Mouse (Mus musculus) limb, embryonic 11.5 days (tissue): Measurements from ENCODE around the gene Paqr7. TPM values are rescaled to one million over a fixed set of nuclear protein-coding genes. Genes with fewer than 3 reads are reported as not detected.
A peak's percentile ranks its signal among the peaks of the same experiment; 100 is the strongest.

Experiments used
- ATAC-seq: fragments of 200-750 bp; cut with Nextera tagmentation; 2 replicates; pipeline ENCODE4 v1.8.0; 2017; ENCODE audit warnings: low read depth; ENCODE audit not compliant: insufficient number of reproducible peaks, low FRiP score, low TSS enrichment
- DNase-seq: peaks from one replicate; pipeline ENCODE4 v3.0.0-alpha.2; 2015; ENCODE audit warnings: low spot score
- H3K27ac ChIP-seq: fragments of 300-500 bp; sonication (generic); replicated peaks from 2 replicates; pipeline ENCODE4 v1.5.1; 2014; ENCODE audit warnings: low read depth, mild to moderate bottlenecking, low read length
- H3K27me3 ChIP-seq: fragments of 300-500 bp; sonication (generic); 2 replicates; pipeline ENCODE4 v1.6.1; 2014; ENCODE audit warnings: mild to moderate bottlenecking, low read length, mixed read lengths; ENCODE audit not compliant: control insufficient read depth, insufficient read depth
- H3K36me3 ChIP-seq: fragments of 300-500 bp; sonication (generic); 2 replicates; pipeline ENCODE4 v1.6.1; 2014; ENCODE audit warnings: mild to moderate bottlenecking, low read length, moderate library complexity, mixed read lengths; ENCODE audit not compliant: control insufficient read depth, insufficient read depth
- H3K4me1 ChIP-seq: fragments of 300-500 bp; sonication (generic); 2 replicates; pipeline ENCODE4 v1.6.1; 2014; ENCODE audit warnings: low read length, mixed read lengths; ENCODE audit not compliant: control insufficient read depth, insufficient read depth
- H3K4me2 ChIP-seq: fragments of 300-500 bp; sonication (generic); 2 replicates; pipeline ENCODE4 v1.6.1; 2014; ENCODE audit warnings: low read depth, mild to moderate bottlenecking, moderate library complexity; ENCODE audit not compliant: severe bottlenecking
- H3K4me3 ChIP-seq: fragments of 300-500 bp; sonication (generic); 2 replicates; pipeline ENCODE4 v1.5.1; 2014; ENCODE audit warnings: low read depth, low read length
- H3K9ac ChIP-seq: fragments of 300-500 bp; sonication (generic); 2 replicates; pipeline ENCODE4 v1.6.1; 2014; ENCODE audit warnings: mild to moderate bottlenecking, low read length
- H3K9me3 ChIP-seq: fragments of 300-500 bp; sonication (generic); 2 replicates; pipeline ENCODE4 v1.6.1; 2016; ENCODE audit warnings: low read length; ENCODE audit not compliant: control insufficient read depth
- WGBS: fragments of 180-500 bp; shearing (Covaris S2); extraction: QIAGEN DNeasy Blood & Tissue Kit; methylation state at CpG from one replicate; pipeline ENCODE4 v1.1.7; 2014; 5-methylcytosine and 5-hydroxymethylcytosine counted together
- polyA plus RNA-seq: library from polyadenylated mRNA; unstranded; fragments of >200 nt; fragmentation: Nextera tagmentation; extraction: Ambion mirVana; gene quantifications from 2 replicates; pipeline ENCODE4 v1.2.1, GENCODE M21; 2014

The Paqr7 gene
- polyA plus RNA-seq, 1 experiment from 2014 or later, result 0.88 TPM

GRCm38 (mm10) chr4:134468578-134469266 is 27.8 kb upstream of the Paqr7 start:
- Histone ChIP-seq H3K27me3 (no peaks in the 10 kb centered on the region), H3K9ac (peak overlapping the region; percentile 96), H3K4me3 (peak overlapping the region; percentile 91), H3K27ac (peak overlapping the region; percentile 88), H3K4me2 (peak overlapping the region; percentile 86), H3K4me1 (peaks cover 3% of the 10 kb centered on the region; the same call in 1 of the 2 replicates), H3K36me3 (peaks cover 15% of the 10 kb centered on the region), H3K9me3 (no peaks in the 10 kb centered on the region)
- peak; percentile 83 for ATAC-seq
- under 1% methylated on average over 68 of the region's 68 CpGs for WGBS
- DNase-seq, result peak; percentile 96

- Histone ChIP-seq H3K27me3 (no peaks in the 10 kb centered on the region), H3K4me1 (peaks cover 3% of the 10 kb centered on the region; the same call in 1 of the 2 replicates), H3K9me3 (no peaks in the 10 kb centered on the region), H3K9ac (peak overlapping the region; percentile 96), H3K4me3 (peak overlapping the region; percentile 91), H3K36me3 (peaks cover 17% of the 10 kb centered on the region), H3K4me2 (peak overlapping the region; percentile 86), H3K27ac (no peak overlapping the region)
- 33% methylated on average over 6 of the region's 6 CpGs for WGBS
- ATAC-seq (no peak), DNase-seq (no peak)
Observed at GRCm38 (mm10) chr4:134469341-134469796, 27.1 kb upstream of the Paqr7 start.

- peaks cover 22% of the 10 kb centered on the region for H3K36me3 ChIP-seq
- peak overlapping the region; percentile 91 for H3K4me3 ChIP-seq
- H3K4me2 ChIP-seq, result peak overlapping the region; percentile 86; the same call in 1 of the 2 replicates
- no peak overlapping the region for H3K9ac ChIP-seq
- peaks cover 3% of the 10 kb centered on the region; the same call in 1 of the 2 replicates for H3K4me1 ChIP-seq
- no peak for ATAC-seq
- no peak for DNase-seq
- no peaks in the 10 kb centered on the region for H3K27me3 ChIP-seq
- H3K27ac ChIP-seq, result no peak overlapping the region
- 87% methylated on average over 3 of the region's 3 CpGs for WGBS
- H3K9me3 ChIP-seq, result no peaks in the 10 kb centered on the region
Observed at GRCm38 (mm10) chr4:134469985-134470384, 26.5 kb upstream of the Paqr7 start.

DNA sequence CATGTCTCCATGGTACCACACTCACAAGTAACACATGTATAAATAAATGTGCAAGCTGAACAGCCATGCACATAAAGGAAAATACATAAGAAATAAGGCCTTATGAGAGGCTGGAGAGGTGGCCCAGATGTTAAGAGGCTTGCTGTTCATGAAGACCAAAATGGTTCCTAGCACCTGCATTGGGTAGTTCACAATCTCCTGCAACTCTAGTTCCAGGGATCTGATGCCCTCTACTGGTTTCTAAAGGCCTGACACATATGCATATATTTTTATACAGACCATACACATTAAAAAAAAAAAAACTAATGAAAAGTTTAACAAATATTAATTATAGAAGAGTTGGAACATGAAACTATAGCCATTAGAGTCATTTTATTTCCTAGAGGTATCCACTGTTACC is 25.0 kb upstream of the Paqr7 start:
- DNase-seq (no peak), ATAC-seq (no peak)
- Histone ChIP-seq H3K27me3 (no peaks in the 10 kb centered on the region), H3K36me3 (peaks cover 23% of the 10 kb centered on the region), H3K9ac (no peak overlapping the region), H3K27ac (no peak overlapping the region), H3K4me1 (peaks cover 3% of the 10 kb centered on the region; the same call in 1 of the 2 replicates), H3K4me3 (no peak overlapping the region), H3K9me3 (no peaks in the 10 kb centered on the region), H3K4me2 (no peak overlapping the region)

- ATAC-seq (no peak), DNase-seq (no peak)
- Histone ChIP-seq H3K4me1 (peaks cover 3% of the 10 kb centered on the region; the same call in 1 of the 2 replicates), H3K27me3 (no peaks in the 10 kb centered on the region), H3K36me3 (peaks cover 25% of the 10 kb centered on the region), H3K4me2 (no peak overlapping the region), H3K4me3 (no peak overlapping the region), H3K27ac (no peak overlapping the region), H3K9me3 (no peaks in the 10 kb centered on the region), H3K9ac (no peak overlapping the region)
- WGBS, result 83% methylated on average over 4 of the region's 4 CpGs
Observed at GRCm38 (mm10) chr4:134473764-134474163, 22.7 kb upstream of the Paqr7 start.

- ATAC-seq (no peak), DNase-seq (no peak)
- H3K36me3 ChIP-seq, result peaks cover 25% of the 10 kb centered on the region
- WGBS, result 72% methylated on average over 8 of the region's 8 CpGs
- no peaks in the 10 kb centered on the region for H3K9me3 ChIP-seq
- no peak overlapping the region for H3K4me2 ChIP-seq
- H3K27me3 ChIP-seq, result no peaks in the 10 kb centered on the region
- H3K9ac ChIP-seq, result no peak overlapping the region
- no peak overlapping the region for H3K4me3 ChIP-seq
- peaks cover 3% of the 10 kb centered on the region; the same call in 1 of the 2 replicates for H3K4me1 ChIP-seq
- H3K27ac ChIP-seq, result no peak overlapping the region
Observed at GRCm38 (mm10) chr4:134474240-134474639, 22.3 kb upstream of the Paqr7 start.

DNA sequence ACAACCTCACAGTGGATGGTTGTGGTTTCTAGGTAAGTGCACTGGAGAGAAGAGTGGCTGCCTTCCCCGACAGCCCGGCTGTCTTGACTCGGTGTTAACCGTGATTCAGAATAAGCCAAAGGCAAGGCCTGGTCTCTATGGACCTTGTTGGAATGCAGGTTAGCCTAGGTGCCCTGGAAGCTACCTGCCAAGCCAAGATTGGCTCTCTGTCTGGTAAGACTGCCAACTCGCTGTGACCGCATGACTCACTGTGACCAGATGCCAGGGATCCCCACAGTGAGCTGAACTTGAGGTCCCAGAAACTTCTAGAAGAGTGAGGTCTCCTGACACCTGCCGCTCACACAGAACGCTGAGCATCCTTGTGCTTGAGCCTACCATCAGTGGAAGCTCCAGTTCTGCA is 19.6 kb upstream of the Paqr7 start:
- H3K9me3 ChIP-seq, result no peaks in the 10 kb centered on the region
- DNase-seq (no peak), ATAC-seq (no peak)
- H3K4me3 ChIP-seq, result no peak overlapping the region
- no peak overlapping the region for H3K4me2 ChIP-seq
- H3K27ac ChIP-seq, result no peak overlapping the region
- H3K36me3 ChIP-seq, result peaks cover 17% of the 10 kb centered on the region
- no peaks in the 10 kb centered on the region for H3K27me3 ChIP-seq
- WGBS, result 95% methylated on average over 8 of the region's 8 CpGs
- H3K9ac ChIP-seq, result no peak overlapping the region
- no peaks in the 10 kb centered on the region for H3K4me1 ChIP-seq

DNA sequence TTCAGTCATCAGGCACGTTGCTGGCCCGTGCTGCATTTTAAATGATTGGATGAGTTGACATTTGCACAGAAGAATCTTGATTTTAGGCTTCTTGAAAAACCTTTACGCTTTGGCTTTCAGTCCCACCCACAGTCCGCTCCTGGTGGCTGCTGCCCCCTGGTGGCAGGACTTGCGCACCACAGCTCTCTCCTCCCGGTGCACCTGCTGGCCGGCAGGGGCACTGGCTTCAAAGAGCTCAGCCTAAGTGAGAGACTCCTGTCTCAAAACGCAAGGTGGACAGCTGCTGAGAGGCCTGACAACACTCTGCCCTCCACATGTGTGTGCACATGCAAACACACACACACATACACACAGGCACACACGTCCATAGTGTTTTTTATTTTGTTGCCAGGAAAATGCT is 18.5 kb upstream of the Paqr7 start:
- no peaks in the 10 kb centered on the region for H3K4me1 ChIP-seq
- H3K9me3 ChIP-seq, result no peaks in the 10 kb centered on the region
- H3K27me3 ChIP-seq, result no peaks in the 10 kb centered on the region; the same call in 1 of the 2 replicates
- WGBS, result 10% methylated on average over 9 of the region's 9 CpGs
- peaks cover 12% of the 10 kb centered on the region for H3K36me3 ChIP-seq
- H3K4me3 ChIP-seq, result no peak overlapping the region
- H3K27ac ChIP-seq, result no peak overlapping the region
- DNase-seq (peak; percentile 95), ATAC-seq (0 out of 2 replicates have a peak, but pooled peaks have one; percentile 24)
- no peak overlapping the region for H3K9ac ChIP-seq
- H3K4me2 ChIP-seq, result no peak overlapping the region
